ENCODE assay signal across 12 mouse cellular contexts in the genomic region with DNA sequence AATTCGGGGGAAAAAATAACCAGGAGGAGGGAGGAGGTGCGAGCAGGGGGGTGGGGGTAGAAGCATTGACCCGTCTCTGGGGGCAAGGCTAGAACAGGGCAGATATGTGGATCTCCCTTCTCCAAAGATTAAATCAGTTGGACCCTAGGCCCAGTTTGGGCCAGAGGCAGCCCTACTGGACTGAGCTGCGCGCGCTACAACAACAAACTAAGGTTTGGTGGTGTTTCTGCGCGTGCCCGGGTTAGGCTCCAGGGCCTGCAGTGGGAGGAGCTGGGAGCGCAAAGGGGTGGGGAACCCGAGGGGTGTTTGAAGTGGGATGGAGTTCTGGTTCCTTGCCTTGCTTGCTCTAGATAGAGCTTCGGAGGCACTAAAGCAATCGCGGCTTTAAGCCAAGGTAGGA. TPM values are rescaled to one million over a fixed set of nuclear protein-coding genes. Genes with fewer than 3 reads are reported as not detected.
DNase-seq lines count a peak whose midpoint lies in the region; ATAC-seq and TF ChIP-seq lines count a peak whose summit lies in the region.
"Had no signal": no experiment of that assay in that cellular context is flagged by ENCODE, and none has a peak within 500 bp of the region (broad histone marks: within the 10 kb centered on the region; RNA-seq: fewer than 3 reads in every experiment).

No protein-coding gene starts in this region.

- peak; percentile 30 for DNase-seq in lung, embryonic 14.5 days
- no peak for DNase-seq in lung, postnatal 25 days (ENCODE audit: low spot score)
- DNase-seq in hindbrain, embryonic 10.5 days (ENCODE audit: low spot score), result peak; percentile 69
- DNase-seq in midbrain, embryonic 14.5 days, result peak; percentile 72
- DNase-seq in layer of hippocampus, postnatal 10 days (ENCODE audit: low spot score in 2 of 2), result no peak
- DNase-seq in urinary bladder, adult 18-20 months (ENCODE audit: low spot score in 2 of 2), result no peak
- no peak for DNase-seq in gastrocnemius, adult 8-10 months (ENCODE audit: low spot score in 2 of 2)
- DNase-seq: kidney, adult 2 months had no signal

- H3K27ac ChIP-seq in lung, embryonic 14.5 days (ENCODE audit: low read depth), result no peak overlapping the region
- H3K27ac ChIP-seq in hindbrain, embryonic 10.5 days, result peak overlapping the region; percentile 67; the same call in 1 of the 2 replicates
- peak overlapping the region; percentile 41 for H3K27ac ChIP-seq in midbrain, embryonic 14.5 days (replicated peaks; ENCODE audit: low read depth, low read length)

- H3K9ac ChIP-seq in lung, embryonic 14.5 days, result no peak overlapping the region
- H3K9ac ChIP-seq in midbrain, embryonic 14.5 days (replicated peaks; ENCODE audit: low read length), result no peak overlapping the region; the same call in 1 of the 2 replicates

- no peaks in the 10 kb centered on the region for H3K9me3 ChIP-seq in lung, embryonic 14.5 days (ENCODE audit: low read depth, low read length)
- H3K9me3 ChIP-seq in hindbrain, embryonic 10.5 days, result no peaks in the 10 kb centered on the region
- no peaks in the 10 kb centered on the region for H3K9me3 ChIP-seq in midbrain, embryonic 14.5 days (ENCODE audit: control insufficient read depth, low read length)

- no peaks in the 10 kb centered on the region for H3K36me3 ChIP-seq in lung, embryonic 14.5 days (ENCODE audit: insufficient read depth)
- no peaks in the 10 kb centered on the region for H3K36me3 ChIP-seq in hindbrain, embryonic 10.5 days
- no peaks in the 10 kb centered on the region for H3K36me3 ChIP-seq in midbrain, embryonic 14.5 days (ENCODE audit: control insufficient read depth, insufficient read depth, low read length)

- ATAC-seq in lung, embryonic 14.5 days (ENCODE audit: insufficient read depth), result no peak
- 0 out of 2 replicates have a peak, but pooled peaks have one; percentile 12 for ATAC-seq in midbrain, embryonic 14.5 days (ENCODE audit: low FRiP score, low TSS enrichment)

- under 1% methylated on average over 14 of the region's 14 CpGs for WGBS in lung, embryonic 14.5 days
- under 1% methylated on average over 14 of the region's 14 CpGs for WGBS in hindbrain, embryonic 10.5 days
- WGBS in midbrain, embryonic 14.5 days, result under 1% methylated on average over 14 of the region's 14 CpGs

- no peak overlapping the region for H3K4me2 ChIP-seq in lung, embryonic 14.5 days
- peak overlapping the region; percentile 64 for H3K4me2 ChIP-seq in midbrain, embryonic 14.5 days (ENCODE audit: low read length)

- no peak for TF ChIP-seq CTCF in lung, embryonic 14.5 days (IDR thresholded peaks at IDR 0.05; ENCODE audit: low read depth)

- no peaks in the 10 kb centered on the region; the same call in 1 of the 2 replicates for H3K4me1 ChIP-seq in lung, embryonic 14.5 days (ENCODE audit: insufficient read depth)
- peaks cover 94% of the 10 kb centered on the region for H3K4me1 ChIP-seq in hindbrain, embryonic 10.5 days (replicated peaks)
- H3K4me1 ChIP-seq in midbrain, embryonic 14.5 days (ENCODE audit: control insufficient read depth, insufficient read depth, low read length), result peaks cover 37% of the 10 kb centered on the region

- no peak overlapping the region for H3K4me3 ChIP-seq in lung, embryonic 14.5 days (ENCODE audit: low read depth, low read length)
- peak overlapping the region; percentile 58 for H3K4me3 ChIP-seq in hindbrain, embryonic 10.5 days
- peak overlapping the region; percentile 39 for H3K4me3 ChIP-seq in midbrain, embryonic 14.5 days (replicated peaks; ENCODE audit: low read depth, low read length)

- H3K27me3 ChIP-seq in lung, embryonic 14.5 days (ENCODE audit: insufficient read depth, low read length), result peaks cover 100% of the 10 kb centered on the region
- H3K27me3 ChIP-seq in hindbrain, embryonic 10.5 days (ENCODE audit: insufficient read depth, poor library complexity, severe bottlenecking), result peaks cover 99% of the 10 kb centered on the region
- peaks cover 75% of the 10 kb centered on the region for H3K27me3 ChIP-seq in midbrain, embryonic 14.5 days (ENCODE audit: control insufficient read depth, insufficient read depth, low read length)

RNA-seq across cellular contexts. Expression of gene Foxb1, which starts 2.0 kb away (rescaled TPM):
- not detected in 2 replicates for polyA plus RNA-seq in lung, embryonic 14.5 days (2014; fragmentation: Nextera tagmentation; extraction: Ambion mirVana)
- 5.7 and 6.8 TPM in 2 replicates for polyA plus RNA-seq in hindbrain, embryonic 10.5 days (2016; fragmentation: Nextera tagmentation; extraction: Ambion mirVana)
- polyA plus RNA-seq in midbrain, embryonic 14.5 days (2014; fragmentation: Nextera tagmentation; extraction: Ambion mirVana), result 9.9 and 10.7 TPM in 2 replicates
- under 1 TPM in 1 of 2 experiments, not detected in 1; 0.11 TPM for total RNA-seq in layer of hippocampus, postnatal 10 days (2021)
- not detected for total RNA-seq in gastrocnemius, adult 8-10 months (2022)
- total RNA-seq: liver, adult 2 months; megakaryocyte, adult 5-6 weeks; MEL had no signal
- polyA plus RNA-seq: gonadal fat pad, adult 2 months; kidney, adult 2 months; liver, adult 2 months had no signal

Comparison
In these comparisons a context has a peak if more than half of its experiments do, and no peak if none do; other contexts are left out.
1. DNase-seq: peak in lung, embryonic 14.5 days (single experiment), hindbrain, embryonic 10.5 days (single experiment) and midbrain, embryonic 14.5 days (single experiment); none in lung, postnatal 25 days (single experiment), layer of hippocampus, postnatal 10 days (0 of 2), urinary bladder, adult 18-20 months (0 of 2) and gastrocnemius, adult 8-10 months (0 of 2).